Mouse (Mus musculus) embryo, embryonic 11 days (tissue): ENCODE measurements around the gene Mpzl2.
"Not testable (repeated sequence)": the region's sequence is repeated elsewhere in the genome, so short reads cannot be mapped to it uniquely, and the experiment has no call there.

ENCODE experiments used
- DNase-seq: peaks from one replicate; pipeline ENCODE4 v3.0.0-alpha.2; 2015

Gene Mpzl2

GRCm38 (mm10) chr9:45037803-45038202 lies 1.8 kb upstream of the Mpzl2 start:
- not testable (repeated sequence) for DNase-seq

- no peak for DNase-seq
Observed at GRCm38 (mm10) chr9:45040066-45040845, 657 bp downstream of the Mpzl2 start.

GRCm38 (mm10) chr9:45041131-45041838 lies 1.7 kb downstream of the Mpzl2 start:
- DNase-seq, result peak; percentile 23

- DNase-seq, result peak; percentile 40
Observed at GRCm38 (mm10) chr9:45042056-45042720, 2.6 kb downstream of the Mpzl2 start.

- peak; percentile 29 for DNase-seq
Observed at GRCm38 (mm10) chr9:45042947-45043346, 3.3 kb downstream of the Mpzl2 start.

- no peak for DNase-seq
Observed at GRCm38 (mm10) chr9:45046973-45047372, 7.4 kb downstream of the Mpzl2 start.

- peak; percentile 59 for DNase-seq
Observed at GRCm38 (mm10) chr9:45048511-45048910, 8.9 kb downstream of the Mpzl2 start.

GRCm38 (mm10) chr9:45049731-45050130 lies 10.1 kb downstream of the Mpzl2 start:
- DNase-seq, result no peak

- DNase-seq, result no peak
Observed at GRCm38 (mm10) chr9:45050301-45050700, 10.7 kb downstream of the Mpzl2 start.

- peak; percentile 96 for DNase-seq
Observed at GRCm38 (mm10) chr9:45055082-45055713, 15.6 kb downstream of the Mpzl2 start, which contains the start of gene Mpzl3. TSS of gene Mpzl3 (plus strand) at chr9:45055186.

- no peak for DNase-seq
Observed at GRCm38 (mm10) chr9:45058304-45058940, 18.8 kb downstream of the Mpzl2 start.

GRCm38 (mm10) chr9:45060151-45060550 lies 20.6 kb downstream of the Mpzl2 start:
- no peak for DNase-seq

- DNase-seq, result no peak
Observed at GRCm38 (mm10) chr9:45062677-45063076, 23.1 kb downstream of the Mpzl2 start.

- no peak for DNase-seq
Observed at GRCm38 (mm10) chr9:45064421-45064820, 24.8 kb downstream of the Mpzl2 start.

- no peak for DNase-seq
Observed at GRCm38 (mm10) chr9:45066735-45067134, 27.1 kb downstream of the Mpzl2 start.

- DNase-seq, result no peak
Observed at GRCm38 (mm10) chr9:45071800-45072199, 32.2 kb downstream of the Mpzl2 start.

GRCm38 (mm10) chr9:45077859-45078258 lies 38.3 kb downstream of the Mpzl2 start:
- no peak for DNase-seq

GRCm38 (mm10) chr9:45079011-45079410 lies 39.4 kb downstream of the Mpzl2 start, which contains the start of gene Jaml:
TSS of gene Jaml (plus strand) at chr9:45079183.
- DNase-seq, result no peak

- DNase-seq, result no peak
Observed at GRCm38 (mm10) chr9:45083132-45083531, 43.5 kb downstream of the Mpzl2 start.

- DNase-seq, result no peak
Observed at GRCm38 (mm10) chr9:45084556-45084955, 45.0 kb downstream of the Mpzl2 start.

GRCm38 (mm10) chr9:45085741-45086690 lies 46.4 kb downstream of the Mpzl2 start:
- no peak for DNase-seq
